Mouse (Mus musculus) cerebellum, adult 11-12 months (tissue): ENCODE measurements around the gene Foxp4.
A peak's percentile ranks its signal among the peaks of the same experiment; 100 is the strongest.
"Not testable (repeated sequence)": the region's sequence is repeated elsewhere in the genome, so short reads cannot be mapped to it uniquely, and the experiment has no call there.

ENCODE experiments used
- DNase-seq: peaks from one replicate; pipeline ENCODE4 v3.0.0; 2022

Foxp4 gene

DNA sequence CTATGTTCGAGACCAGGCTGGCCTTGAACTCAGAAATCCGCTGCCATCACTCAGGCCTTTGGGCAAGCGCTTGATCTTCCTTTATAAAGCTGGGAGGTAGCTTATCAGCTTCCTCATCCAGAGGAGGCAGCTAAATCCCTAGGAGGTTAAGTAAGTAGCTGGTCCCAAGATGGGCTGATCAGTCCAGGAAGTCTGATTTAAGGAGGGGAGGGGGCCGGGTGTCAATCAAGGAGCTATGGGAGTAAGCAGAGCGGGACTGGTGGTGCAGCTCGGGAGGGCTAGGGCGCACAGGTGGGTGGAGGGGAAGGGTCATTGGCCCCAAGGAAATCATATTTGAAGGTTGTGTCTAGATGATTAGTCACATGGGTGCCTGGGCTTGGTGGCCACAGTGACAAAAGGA lies 35.8 kb downstream of the Foxp4 start:
- no peak for DNase-seq

DNA sequence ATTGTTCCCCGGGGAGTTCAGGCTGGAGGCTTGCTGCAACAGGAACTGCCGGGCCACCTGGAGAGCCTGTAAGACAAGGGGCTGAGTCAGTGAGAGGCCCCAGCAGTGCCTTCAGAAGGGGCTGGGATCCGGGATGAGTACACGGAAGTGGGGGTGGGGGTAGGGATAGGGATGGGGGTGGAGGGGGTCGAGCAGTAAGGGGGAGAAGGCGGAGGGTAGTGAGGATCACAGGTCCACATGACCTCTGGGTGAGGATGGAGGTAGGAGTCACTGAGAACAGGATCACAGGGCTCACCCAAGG lies 36.3 kb downstream of the Foxp4 start:
- no peak for DNase-seq

DNA sequence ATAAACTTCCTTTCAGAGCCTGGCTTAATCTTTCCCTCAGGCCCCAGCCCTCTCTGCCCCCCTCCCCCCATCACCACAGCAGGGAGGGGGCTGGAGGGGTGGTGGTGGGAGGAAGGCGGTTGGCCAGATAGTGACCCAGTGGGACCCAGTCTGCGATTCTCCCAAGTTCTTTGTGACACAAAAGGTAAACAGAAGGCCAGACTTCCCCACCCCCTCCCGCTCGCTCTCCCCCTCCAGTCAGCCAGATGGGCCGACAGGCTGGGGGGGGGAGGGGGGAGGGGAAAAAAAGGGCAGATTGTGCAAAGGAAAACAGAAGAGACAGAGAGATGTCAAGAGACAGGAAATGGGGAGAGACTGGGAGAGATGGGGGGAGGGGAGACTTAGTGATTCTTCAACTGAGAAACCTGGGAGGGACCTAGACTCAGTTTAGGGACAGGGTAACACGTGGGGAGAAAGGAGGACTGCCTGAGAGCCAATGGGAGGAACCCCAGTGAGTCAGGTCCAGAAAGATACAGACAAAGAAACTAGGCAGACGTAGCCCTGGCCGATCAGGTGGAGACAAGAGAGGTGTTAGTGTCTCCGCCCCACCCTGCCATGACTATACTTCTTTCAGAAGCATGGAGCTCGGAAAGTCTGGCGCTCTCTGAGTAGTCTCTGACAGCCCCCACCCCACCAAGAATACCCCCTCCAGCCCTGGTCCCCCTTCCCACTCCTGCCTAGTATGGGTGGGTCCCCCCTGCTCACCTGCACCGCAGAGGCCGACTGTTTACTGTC lies 36.9 kb downstream of the Foxp4 start:
- no peak for DNase-seq

DNA sequence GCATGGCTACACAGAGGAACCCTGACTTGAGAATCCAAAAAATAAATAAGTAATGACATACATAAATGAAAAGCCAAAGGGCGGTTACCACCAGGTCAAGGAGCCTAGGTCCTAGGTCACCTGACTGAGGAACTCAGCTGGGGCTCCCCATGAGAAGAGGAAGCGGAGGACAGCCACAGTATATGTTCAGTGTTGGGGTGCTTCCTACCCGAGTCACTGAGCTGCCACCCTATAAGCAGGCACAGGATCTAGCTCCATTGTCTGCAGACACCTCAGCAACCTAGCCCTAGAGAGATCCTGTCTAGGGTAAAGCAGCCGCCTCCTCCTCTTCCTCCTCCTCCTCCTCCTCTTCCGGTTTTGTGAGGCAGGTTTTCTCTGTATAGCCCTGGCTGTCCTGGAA lies 41.3 kb downstream of the Foxp4 start:
- no peak for DNase-seq

DNA sequence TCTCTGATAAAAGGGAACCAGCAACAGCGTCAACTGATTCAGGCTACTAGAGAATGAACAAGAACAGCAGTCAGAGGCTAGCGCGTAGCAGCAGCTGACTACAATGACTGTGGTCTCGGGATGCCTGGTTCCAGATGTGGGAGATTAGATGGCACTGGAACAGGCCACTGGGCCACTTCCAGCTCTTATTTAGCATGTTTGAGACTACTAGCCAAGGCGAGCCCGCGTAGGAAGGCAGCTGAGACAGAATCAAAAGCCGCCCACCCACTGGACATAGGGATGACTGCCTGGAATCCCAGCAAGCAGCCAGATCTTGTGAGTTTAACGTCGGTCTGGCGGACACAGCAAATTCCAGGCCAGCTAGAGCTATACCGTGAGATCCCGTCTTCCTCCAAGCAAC lies 43.1 kb downstream of the Foxp4 start:
- DNase-seq, result no peak

DNA sequence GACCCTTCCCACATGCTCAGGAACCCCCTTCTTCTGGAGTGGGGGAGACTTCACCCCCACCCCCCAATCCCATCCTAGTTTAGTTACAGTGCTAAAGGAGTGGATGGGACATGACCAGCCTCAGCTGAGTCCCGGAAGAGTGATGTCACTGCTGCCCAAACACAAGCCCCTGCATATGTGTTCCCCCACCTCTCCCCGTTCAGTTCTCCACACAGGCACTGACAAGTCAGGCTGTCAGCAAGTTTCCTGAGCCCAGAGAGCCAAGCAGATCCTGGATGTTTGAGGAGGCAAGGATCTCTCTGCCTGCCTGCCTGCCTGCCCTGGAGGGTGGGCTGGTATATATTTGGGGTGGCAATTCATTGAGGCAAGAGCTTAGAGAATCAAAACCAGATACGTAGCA lies 45.2 kb downstream of the Foxp4 start:
- no peak for DNase-seq

DNA sequence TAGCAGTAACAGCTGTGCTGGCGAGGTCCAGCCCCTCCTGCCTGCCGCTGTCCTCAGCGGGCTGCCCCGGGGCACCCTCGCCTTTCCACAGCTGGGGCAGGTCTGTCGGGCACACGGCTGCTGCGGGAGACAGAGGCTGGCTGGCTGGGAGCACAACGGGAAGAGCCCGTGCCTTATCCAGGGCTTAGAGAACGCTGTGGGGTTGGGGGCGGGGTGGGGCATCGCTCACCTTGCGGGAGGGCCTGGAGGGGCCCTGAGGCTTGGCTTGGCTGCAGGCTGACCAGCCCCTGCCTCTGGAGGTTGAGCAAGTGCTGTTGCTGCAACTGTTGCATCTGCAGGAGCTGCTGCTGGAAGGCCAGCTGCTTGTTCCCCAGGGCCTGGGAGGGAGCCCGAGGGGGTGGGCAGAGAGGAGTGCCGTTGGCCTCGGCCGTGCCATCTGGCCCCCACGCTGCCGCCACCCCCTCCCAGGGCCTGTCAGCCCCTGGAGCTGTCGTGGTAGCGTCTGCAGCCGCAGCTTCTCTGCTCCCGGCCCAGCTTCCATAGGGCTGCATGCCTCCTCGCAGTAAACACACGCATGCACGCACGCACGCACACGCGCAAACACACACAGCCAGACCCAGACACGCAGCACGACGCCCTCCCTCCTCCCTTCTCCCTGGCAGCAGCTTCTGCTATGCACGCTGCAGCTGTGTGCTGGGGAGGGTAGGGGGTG lies 45.9 kb downstream of the Foxp4 start:
- DNase-seq, result peak; percentile 72

DNA sequence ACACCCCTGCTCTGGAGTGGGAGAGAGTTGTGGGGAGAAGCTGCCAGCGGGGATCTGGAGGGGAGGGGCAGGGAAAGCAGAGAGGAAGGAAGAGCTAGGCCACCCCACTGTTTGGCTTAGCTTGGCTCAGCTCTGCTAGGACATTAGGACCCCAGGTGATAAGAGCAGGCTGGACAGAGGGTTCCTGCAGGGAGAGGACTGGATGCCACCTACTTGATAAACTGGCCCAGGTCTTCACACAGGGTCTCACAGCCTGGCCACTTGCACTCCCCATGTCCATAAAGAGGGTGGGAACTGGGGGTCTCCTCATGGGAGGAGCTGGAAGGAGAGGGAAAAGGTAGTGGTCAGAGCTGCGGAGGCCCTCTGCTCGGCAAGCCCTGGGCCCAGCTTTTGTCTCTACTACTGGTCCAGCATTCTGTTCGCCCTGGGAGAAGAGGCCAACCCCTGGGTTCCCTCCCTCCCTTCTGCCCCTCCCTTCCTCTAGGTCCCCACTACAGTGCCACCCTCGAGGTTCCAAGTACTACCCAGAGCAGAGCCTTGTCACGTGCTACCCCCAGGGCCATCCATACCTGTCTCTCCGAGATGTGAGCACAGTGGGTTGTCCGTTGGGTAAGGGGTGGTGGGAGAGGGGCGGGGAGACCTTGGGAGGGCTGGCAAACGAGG lies 46.6 kb downstream of the Foxp4 start:
- peak; percentile 41 for DNase-seq

DNA sequence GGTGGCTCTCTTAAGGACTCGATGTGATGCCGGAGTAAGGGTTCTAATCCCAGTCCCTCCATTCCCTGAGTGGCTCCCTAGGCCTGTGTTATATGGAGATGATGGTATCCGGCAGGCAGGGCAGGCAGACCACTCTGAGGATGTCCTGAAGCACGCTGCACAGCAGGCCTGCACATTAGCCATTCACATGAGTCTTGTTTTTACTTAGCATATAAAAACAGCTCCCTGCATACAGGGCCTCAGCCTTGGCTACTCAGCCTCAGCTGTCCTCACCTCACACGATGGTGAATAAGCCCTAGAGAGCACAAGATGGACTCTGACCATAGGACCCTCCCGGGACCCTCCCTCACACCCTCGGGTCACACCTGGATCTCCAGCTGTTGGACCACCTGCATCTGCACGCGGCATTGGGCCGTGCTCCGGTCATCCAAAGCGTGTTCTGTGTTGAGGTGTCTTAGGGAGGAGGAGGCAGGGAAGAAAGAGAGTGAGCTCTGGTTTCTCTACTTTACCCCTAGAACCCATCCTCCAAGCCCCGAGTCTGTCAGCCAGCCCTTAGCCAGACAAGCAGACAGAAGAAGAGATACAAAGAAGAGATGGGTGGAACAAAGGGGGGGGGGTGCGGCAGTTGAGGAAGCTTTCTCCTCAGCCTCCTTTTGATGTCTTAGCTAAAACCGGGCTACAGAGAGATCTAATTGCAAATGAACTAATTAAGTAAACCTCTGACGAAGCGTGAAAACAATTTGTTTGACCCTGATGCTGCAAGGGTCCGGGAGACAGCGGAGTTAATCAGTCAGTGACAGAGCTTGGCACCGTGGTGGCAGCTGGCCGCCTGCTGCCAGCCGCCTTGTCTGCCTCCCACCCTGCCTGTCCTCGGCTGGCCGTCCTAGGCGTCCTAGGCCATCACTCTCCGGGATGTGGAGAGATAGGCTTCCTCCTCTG lies 47.4 kb downstream of the Foxp4 start:
- peak; percentile 25 for DNase-seq

DNA sequence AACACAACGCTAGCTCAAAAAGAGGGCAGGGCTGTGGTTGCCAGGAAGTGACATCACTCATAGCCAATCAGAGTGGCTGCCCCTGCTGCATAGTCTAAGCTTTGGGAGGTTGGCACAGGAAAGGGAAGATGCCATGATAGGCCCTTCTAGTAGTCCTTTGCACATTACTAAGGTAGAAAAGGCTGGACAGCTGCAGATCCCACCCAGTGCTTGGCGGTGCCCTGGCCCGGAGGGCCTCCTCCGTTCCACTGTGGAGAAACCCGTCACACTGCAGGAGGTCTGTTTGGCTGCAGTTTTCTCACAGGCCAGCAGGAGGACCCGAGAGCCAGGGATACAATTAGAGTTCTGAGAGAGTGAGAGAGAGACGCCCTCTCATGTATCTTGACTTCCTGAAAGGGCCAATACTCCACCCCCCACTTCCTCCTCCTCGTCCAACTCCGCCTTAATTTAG lies 51.1 kb downstream of the Foxp4 start:
- peak; percentile 72 for DNase-seq

DNA sequence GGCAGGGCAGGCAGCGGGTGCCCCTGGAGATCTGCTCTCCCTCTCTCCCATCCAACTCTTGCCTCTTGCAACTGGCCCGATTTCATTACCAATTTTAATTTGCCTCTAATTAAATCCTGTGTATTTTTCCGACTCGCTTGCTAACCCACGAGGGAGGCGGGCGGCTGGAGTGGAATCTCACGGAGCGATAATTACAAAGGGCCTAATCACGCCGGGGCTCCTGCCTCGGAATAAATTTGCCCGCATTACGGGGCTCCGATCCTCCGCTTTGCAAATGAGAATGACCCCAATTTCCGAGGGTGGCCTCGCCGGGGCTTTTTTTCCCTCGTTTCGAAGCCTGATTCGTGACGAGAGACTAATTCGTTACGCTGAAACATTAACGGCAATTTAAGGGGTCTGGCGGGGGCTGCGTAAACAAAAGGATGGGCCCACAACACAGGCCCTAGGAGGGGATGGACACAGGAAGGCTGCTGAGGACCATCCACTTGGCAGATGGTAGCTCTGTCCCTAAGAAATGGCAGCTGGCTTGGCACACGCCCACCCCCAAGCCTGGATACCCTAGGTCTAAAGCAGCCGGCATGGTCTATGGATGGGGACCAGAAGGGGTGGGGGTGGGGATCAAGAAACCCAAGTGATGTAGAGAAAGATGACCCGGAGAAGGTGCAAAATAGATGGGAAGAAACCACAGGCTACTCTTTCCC lies 52.0 kb downstream of the Foxp4 start:
- DNase-seq, result peak; percentile 36

DNA sequence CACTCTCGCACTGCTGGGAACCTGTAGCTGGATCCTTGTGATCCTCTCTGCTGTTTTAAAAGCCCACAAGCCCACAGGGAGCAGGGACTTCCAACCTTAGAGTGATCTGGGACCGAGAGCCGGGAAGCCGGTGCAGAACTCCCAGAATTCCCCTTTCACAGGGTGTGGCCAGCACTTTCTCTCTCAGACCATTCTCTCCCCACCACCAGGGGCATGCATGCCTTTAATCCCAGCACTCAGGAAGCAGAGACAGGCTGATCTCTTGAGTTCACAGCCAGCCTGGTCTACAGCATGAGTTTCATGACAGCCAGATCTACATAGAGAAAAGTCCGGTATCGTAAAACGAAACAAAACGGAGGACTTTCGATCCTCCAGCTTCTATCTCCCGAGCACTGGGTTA lies 54.6 kb downstream of the Foxp4 start:
- no peak for DNase-seq

DNA sequence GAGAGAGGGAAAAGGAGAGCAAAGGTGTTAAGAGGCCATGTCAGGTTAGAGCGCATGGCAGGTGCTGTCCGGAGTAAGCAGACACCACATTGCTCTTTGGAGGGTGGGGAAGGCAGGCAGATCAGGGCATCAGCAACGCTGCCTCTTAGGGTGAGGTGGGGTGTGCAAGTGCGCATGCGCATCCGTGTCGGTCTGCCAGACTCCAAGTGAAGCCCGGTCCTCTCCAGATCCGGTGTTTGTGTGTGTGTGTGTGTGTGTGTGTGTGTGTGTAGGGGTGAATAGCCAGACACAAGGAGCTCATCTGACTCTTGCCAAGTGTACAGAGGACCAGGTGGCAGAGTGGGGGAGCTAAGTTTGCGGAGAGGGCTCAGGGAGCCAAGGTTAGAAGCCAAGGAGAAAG lies 58.4 kb downstream of the Foxp4 start:
- peak; percentile 64 for DNase-seq

DNA sequence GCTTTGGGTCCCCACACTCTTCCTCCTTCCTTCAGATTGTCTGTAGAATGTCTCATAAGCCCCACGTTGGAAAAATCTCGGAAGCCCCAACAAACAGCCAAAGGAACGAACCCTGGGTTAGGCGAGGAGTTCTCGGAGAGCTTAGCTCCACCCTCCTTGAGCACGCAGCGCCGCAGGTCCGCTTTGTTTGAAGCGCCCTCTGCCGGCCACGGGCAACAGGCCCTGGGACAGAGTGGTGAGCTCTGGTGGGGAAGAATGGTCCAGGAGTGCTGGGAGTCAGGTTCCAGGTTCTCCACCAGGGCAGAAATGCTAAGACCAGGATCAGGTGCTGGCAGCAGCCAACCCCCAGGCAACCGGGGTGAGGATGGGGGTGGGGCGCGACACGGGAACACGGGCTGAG lies 59.9 kb downstream of the Foxp4 start:
- peak; percentile 69 for DNase-seq

DNA sequence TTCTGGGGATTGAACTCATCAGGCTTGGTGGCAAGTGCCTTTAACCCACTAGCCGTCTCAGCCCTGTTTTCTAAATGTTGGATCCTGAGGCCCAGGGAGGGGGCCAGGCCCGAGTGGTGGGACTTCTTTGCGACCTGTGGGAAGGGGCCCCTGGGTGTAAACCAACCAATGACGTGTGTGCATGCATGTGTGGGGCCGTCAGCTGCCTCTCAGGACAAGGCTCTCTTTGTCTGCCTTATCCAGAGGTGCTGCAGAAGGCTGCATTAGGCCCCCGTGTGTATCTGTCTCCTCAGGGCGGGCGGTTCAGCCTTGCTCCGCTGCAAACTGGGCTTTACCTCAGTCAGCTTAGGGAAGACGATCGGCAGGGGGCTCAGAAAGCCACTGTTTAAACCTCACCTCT lies 61.0 kb downstream of the Foxp4 start:
- no peak for DNase-seq

DNA sequence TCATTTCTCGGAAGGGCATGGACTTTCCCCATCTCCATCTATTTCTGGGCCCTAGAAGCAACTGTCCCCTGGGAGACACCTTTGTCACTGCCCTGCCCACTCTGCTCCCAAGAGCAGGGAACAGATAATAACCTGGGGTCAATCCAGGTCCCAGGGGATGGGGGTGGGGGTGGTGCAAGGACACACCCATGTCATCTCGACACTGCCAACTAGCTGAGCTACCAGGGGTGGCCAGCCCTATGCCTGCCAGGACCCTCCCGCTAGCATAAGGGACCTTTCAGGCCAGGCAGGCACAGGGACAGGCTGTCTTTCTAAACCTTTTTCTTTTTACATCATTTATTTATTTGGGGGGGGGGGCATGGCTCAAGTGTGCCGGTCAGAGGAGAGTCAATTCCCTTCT lies 61.4 kb downstream of the Foxp4 start:
- no peak for DNase-seq

DNA sequence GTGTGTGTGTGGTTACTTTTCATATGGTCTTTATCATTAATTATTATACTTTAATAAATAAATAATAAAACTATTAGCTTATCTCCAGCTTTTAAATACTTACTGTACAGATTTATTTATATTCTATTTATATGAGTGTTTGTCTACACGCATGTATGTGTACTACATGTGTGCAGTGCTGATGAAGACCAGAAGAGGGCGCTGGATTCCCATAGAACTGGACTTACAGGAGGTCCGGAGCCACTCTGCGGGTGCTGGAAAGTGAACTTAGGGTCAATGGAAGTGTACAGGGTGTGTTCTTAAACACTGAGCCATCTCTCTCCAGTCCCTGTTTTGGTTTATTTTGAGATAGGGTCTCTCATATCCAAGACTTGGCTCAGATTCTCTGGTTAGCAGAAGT lies 68.9 kb downstream of the Foxp4 start:
- no peak for DNase-seq

DNA sequence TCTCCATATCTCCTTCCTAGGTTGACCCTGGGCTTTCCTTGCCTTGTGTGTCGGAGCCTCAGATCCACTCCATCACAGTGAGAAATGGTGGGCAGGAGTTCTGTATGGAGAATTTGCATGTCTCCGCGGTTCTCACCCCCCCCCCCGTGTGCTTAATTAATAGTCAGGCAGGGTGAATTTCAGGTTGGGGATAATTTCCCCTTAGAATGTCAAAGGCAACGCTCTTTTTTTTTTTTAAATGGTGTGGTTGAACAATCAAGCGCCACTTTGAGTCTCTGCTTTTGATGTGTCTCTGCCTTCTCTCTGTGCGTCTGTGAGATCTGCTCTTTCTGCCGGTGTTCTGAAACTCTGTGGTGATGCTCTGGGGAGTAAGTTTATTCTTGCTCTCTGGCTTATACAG lies 69.5 kb downstream of the Foxp4 start:
- no peak for DNase-seq

DNA sequence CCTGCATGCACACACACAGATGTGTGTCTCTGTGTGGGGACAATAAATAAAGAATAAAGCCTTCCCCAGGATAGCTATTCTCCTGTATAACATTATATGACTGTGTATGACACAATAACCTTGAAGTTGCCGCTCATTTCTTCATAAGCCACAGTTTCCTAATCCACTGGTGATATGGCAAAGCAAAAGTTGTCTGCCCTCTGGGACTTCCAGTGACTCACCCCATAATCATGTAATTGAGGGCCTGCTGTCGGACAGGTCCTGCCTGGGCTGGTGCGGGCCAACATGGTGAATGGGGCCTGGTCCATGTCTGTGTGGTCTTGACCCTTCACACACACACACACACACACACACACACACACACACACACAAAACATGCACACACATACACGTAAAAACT lies 70.7 kb downstream of the Foxp4 start:
- DNase-seq, result no peak

DNA sequence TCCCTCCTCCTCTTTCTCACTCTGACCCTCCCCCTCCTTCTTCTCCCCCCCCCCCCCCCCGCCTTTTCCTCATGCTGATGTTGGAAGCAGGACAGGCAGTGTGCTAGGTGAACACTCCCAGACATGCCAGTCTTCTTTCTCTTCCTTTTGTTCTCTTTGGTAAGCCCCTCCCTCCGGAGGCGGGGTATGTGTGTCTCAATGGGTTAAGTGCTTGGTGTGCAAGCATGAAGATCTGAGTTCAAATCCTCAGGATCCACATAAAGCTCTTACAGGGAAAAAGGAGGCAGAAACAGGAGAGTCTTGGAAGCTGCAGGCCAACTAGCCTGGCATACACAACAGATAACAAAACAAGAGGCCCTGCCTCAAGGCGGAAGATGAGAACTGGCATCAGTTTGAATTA lies 71.1 kb downstream of the Foxp4 start:
- DNase-seq, result no peak

DNA sequence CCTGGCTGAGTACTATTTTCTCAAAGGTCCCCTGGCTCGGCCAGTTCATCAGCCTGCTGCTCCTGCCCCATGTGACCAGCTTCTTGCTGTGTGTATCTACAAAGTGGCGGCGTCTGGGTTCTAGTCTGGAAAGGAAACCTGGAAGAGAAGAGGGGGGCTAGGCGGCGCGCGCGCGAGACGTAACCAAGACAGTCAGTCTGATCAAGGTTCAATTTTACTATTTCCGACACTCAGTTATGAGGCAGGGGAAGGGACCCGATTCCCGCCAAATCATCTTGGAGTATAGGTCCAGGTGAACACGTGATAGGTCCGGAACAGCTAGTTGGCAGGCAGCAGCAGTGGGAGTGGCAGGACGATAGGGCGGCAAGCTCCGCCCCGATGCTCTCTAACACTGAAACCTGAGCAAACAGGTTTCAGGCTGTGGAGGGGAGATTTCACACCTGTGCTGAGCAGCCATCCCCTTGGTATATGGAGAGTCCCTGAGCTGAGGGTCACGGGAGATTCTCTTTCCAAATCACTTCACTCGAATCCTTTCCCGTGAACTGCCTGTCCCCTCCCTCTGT lies 72.6 kb downstream of the Foxp4 start:
- DNase-seq, result not testable (repeated sequence)

DNA sequence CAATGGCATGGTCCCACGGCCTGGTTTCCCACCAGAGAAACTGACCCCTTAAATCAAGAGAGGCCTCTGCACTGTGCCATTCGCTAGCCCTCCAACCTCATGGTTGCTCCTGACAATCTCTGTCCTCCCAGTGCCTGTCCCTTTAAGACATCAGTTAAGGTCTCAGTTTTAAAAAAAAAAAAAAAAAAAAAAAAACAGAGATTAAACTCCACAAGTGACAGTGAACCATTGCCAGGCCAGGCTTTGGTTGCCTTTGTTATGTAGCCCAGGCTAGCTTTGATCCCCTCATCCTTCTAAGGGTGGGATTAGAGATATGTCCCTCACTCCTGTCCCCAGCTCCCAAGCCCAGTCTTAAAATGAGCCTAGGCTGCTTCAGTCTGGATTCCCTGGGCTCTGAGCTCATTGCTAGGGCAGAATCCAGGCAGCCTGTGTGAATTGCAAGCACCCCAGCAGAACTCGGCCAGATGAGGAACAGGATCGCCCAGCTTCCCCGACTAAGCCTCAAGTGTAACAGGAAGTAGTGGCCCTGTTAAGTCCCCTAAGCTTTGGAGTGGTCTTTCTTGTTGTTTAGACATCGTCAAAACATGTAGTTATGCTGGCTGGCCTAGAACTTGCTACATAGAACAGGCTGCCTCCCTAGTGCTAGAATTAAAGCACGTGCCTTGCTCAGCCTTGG lies 73.7 kb downstream of the Foxp4 start:
- no peak for DNase-seq
